Mouse (Mus musculus) spleen, postnatal 4 days (tissue): Measurements from ENCODE around the gene Bap1.
A peak's percentile ranks its signal among the peaks of the same experiment; 100 is the strongest.

ENCODE experiments used
- DNase-seq, 2 experiments: peaks; one replicate each; pipeline ENCODE4 v3.0.0; 2022; ENCODE audit warnings: low spot score in 2 of 2

The Bap1 gene

DNA sequence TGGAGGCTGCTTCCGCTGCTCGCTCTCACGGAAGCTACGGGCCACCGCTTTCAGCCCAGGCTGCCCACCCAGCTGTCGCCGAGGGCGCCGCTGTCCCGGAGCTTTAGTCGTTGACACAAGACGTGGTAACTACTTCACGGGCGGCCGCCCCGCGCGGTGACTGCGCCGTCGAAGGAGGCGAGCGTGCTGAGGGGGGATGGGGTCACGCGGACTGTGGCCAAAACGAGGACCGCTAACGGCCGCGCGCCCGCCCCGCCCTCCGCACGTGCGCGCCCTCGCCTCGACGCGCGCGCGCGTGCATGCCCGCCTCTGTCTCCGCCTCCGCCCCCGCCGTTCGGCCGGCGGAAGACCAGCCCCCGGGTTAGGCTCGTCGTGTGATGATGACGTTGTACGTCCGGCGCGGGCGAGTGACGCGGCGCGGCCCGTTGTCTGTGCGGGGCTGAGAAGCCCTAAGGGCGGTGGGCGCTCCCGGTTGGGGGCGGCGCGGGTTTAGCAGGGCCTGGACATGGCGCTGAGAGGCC is at the start of gene Bap1, which contains the start of gene Phf7:
TSS of gene Bap1 (plus strand) at position 367 of the 521 bp plus-strand sequence.
TSS of gene Phf7 (minus strand) at position 234 of the 521 bp plus-strand sequence.
- DNase-seq, result peak; percentile 95 to 98

DNA sequence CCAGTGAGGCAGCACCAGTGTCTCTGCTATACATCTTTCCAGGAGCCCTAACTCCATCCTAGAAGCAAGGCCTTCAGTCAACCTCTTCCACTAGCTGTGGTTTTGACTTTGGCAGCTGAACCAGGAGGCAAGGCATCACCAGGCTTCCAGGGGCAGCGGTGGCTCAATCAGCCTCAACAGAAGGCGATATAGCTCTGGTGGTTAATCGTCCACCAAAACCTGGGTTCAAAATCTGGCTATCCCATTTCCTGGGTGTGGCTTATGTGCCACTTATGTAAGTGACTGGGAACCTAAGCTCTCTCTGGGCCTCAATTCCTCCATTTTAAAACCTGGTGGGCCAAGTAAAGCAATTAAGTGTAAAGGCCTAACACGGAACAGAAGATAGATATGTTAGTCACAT is 46.4 kb upstream of the Bap1 start:
- no peak for DNase-seq

DNA sequence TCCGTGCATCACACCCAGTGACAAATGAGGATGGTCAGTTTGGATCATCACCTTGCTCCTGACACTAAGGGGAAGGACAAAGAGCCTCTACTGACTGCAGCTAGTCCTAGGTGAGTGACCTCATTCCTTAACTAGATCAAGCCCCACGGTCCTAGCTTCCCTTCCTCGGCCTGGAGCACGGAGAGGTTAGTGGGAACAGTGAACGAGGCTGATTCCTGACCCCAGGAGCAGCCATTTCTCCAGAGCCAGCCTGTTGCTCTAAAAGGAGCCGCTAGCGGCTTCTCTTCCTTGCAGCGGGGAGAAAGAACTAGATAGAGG is 46.0 kb upstream of the Bap1 start:
- DNase-seq, result no peak

DNA sequence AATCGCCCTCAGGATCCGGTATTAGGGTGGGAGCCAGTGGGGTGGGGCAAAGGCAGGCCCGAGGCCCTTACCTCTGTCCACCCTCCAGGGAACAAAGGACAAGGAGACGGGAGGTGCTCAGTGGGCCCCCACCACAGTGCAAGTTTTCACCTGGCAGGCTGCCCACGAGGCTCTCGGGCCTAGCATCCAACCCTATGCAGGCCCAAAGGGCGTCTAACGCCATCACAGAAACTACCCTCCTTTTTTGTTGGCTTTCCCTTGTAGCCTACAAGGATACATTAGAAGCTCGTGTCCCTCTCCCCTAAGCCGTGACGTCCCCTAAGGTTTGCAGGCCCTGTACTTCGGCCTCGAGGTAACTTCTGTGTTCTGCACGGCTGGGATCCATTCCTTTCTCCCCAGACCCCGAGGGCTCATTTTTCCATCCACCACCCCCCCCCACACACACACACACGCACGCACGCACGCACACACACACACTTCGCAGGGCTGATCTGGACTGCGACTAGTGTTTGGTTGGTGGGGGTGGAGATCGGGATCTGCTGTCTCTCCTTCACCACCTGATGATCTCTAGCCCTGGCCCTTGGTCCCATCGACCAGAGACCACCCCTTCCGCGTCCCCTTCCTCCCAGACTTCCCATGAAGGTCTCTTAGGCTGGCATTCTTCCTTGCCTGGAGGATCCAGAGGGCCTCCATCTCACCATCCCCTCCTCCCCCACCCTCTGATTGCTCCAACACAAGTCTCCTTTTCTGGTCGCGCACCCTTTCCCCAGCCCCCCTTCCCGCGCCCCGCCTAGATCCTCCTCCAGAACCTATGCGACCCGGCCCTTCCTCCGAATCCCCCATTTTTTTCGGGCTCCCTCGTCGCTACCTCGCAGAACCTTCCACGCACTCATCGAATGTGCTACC is 45.4 kb upstream of the Bap1 start:
- DNase-seq, result no peak

DNA sequence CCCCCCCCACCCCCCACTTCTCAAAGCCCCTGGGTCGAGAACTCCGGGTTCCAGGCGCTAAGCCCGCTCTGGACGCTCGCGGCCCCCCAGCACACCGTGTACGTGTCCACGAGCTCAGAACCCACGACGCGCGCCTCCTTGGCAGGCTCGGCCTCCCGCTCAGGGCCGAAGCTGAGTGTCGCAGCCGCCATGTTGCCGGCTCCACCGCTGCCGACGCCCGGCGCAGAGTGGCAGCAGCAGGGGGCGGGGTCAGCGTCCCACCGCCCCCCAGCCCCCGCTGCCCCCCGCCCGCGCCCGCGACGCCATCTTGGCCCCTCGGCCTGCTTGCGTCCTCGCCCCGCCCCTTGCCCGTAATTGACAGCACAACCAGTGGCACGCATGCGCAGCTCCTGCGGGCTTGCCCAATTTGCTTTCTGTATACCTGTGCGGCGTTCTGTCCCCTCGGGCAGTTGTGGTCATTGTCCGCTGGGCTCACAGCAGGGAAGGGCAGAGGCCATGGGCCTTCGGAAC is 44.7 kb upstream of the Bap1 start:
- DNase-seq, result peak; percentile 95 to 99

DNA sequence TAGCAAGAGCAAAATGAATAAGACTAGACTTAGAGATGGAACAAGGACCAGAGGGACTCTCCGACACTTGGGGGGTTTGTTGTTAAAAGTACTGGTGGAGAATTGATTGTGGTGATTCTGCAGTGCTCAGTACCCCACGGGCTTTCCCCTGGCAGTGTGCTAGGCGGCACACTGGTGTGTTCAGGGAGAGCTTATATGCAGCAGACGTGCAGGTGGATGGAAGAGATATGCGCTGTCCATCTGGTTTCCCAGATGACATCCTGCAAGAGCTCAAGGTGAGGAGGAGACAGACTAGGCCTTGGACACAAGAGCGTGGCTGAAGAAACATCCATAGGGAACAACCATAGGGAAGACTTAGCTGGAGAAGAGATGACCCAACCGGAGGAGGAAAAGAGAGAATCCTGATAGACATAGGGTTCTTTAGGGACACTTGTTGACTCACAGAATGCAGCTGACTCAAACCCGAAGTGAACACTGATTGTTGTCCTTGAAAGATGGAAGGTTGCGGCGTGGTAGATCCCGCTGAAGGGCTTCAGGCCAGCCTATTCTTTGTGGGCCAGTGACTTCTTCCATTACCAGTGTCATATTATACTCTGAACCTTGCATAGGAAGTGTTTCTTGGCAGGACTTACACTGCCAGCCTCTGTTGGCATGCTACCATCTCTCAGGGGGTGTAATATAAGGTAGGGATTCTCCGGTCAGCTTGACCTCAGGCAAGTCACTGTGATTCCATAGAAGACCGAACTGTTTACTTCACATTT is 44.0 kb upstream of the Bap1 start:
- no peak for DNase-seq

DNA sequence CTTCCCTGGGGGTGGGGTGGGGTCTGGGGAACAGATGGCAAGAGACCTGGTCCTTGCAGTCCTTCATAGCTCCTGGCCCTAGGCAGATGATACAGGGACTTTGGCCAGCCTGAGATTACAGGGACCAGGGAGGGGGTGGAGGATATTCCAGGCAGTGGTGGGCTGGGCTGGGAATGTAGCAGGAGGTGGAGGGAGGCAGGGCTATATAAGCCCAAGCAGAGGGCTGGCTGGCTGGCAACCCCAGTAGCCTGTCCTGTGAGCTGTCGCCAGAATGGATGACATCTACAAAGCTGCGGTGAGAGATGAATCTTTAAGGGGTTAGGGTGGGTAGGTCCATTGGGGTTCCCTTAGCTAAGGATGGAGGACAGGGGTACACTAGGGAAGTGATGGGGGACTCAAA is 43.2 kb upstream of the Bap1 start, which contains the start of gene Tnnc1:
TSS of gene Tnnc1 (plus strand) at position 229 of the 400 bp plus-strand sequence.
- DNase-seq, result no peak

DNA sequence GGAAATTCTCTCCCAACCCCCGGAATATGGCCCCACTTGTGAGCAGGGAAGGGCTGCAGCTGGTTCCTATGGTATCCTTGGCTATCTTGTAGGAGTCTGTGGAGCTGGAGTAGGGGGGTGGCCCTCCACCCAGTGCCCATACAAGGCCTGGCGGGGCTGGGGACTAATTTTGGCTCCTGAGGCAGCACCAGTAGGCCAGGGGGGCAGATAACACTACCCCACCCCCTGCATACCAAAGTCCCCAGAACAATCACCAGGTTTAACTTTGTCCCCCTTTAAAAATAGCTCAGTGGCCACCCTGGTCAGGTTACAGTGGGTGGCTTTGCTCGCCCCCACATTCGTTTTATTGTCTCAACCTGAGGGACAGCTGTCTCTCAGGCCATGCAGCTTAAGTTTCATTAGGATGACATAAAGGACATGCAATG is 42.1 kb upstream of the Bap1 start:
- no peak for DNase-seq

DNA sequence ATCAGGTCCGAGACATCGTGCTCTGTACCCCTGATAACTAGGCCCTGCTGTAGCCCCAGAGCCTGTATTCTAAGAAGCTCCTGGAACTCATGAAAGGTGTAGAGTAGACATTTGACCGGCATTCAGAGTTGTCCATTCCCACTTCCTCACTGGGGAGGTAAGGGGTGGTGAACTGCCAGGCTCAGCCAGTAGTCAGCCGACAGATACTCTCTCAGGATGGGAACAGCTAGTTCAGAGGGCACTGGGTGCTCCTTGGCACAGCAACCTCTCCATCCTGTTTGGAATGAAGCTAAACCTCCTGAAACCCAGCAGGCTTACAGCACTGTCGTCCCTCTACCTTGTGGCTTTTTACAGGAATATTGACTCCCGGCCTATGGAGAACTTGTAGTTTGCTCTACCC is 39.4 kb upstream of the Bap1 start:
- DNase-seq, result no peak

DNA sequence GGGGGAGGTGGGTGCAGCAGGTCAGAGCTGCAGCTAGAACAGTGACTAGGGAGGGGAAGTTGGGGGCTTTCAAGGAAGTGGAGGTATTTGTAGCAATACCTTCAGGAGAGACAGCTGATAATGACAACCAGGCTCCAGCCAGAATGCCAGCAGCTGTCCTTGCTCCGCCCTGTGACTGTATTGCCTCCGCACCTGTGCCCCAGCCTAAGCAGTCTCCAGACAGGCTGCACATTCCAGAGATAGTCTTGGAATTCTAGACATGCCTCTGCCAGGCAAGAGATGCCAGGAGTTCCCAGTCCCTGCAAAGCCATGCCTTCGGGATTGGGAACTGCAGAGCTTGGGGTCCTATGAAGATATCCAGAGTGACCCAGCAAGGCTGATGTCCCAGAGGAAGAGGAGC is 38.8 kb upstream of the Bap1 start:
- DNase-seq, result no peak

DNA sequence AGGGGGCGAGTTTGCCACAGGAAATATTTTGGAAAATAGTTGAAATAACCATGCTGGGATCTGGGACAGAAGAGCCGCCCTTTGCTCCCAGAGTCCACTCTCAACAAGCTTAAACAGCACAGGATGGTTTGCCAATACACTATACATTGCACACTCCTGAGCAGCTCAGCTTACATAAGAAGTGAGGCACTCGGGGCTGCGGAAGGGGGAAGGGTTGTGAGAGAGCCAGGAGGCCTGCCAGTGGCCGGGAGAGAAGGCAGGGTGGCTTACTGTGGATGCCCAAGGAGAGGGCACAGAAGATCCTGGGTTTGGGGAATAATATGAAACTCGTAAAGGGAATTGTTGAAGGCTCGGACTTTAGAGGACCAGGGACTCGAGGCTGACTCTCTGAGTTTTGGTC is 37.4 kb upstream of the Bap1 start:
- DNase-seq, result no peak

DNA sequence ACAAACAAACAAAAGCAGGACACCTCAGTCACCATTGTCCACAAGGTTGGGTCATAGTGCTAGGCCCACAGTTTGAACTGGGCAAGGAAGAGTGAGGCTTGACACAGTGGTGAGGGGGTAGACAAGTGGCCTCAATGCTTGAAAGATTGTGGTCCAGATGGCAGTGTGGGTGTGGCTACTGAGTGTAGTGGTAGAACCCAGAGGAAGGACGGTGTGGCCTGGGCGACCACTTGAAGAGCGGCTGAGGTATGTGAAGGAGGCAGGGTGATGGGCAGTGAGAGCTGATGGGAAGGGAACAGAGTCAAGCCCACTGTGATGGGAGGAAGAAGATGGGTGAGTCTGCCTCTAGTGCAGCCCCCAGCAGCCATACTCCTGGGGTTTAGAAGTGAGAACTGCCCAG is 36.6 kb upstream of the Bap1 start:
- no peak for DNase-seq

DNA sequence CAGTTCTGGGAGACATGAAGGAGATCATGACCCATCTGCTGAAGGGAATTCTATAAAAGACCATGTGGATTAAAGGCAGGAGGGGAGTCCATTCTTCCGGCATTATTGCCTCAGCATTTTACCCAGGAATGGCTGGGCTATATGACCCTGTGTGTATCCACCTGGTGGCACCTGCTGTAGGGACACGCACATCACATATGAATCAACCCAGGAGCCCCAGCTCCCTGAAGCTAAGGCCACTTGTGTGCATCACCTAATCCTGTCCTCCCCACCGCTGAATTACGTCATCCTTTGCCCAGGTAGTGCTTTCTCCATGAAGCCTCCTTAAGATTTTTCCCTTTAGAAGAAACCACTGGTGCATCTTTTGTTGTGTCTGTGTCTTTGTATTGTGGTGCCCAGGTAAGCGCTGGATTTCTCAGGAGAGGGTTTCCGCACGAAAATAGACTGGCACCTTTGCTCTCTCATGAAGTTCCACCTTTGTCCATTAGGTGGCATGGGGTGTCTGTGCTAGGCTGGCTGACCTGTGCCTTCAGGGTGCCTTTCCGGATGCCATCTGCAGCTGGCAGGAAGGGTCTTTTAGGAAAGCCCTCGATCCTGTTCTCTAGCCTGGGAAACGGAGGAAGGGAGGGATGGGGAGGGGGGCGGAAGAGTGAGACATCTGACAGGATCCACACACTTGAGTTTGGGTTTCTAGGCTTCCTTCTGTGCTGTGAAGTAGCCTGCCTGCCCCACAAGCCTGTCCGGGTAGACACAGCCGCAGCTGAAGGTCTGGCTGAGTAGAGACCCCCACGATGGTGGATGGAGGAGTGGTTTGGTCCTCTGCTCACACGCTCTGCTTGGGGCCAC is 35.9 kb upstream of the Bap1 start:
- DNase-seq, result peak; percentile 68 to 85

DNA sequence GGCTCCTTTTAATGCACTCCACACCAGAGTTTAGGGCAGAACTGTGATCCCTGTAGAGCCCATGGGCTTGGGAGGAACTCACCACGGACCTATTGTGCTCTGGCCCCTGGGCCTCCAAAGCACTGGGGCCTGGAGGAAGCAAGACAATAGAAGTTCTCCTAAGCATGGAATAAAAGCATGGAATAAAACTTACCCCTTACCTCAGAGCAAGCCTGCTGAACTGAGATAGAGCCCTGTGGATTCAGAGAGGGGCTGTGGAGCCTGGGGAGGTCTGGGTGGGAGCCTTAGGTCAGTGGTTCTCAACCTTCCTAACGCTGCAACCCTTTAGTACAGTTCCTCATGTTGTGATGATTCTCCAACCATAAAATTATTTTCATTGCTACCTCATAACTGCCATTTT is 34.4 kb upstream of the Bap1 start, which contains the start of gene Nisch:
TSS of gene Nisch (minus strand) at position 101 of the 400 bp plus-strand sequence.
- no peak for DNase-seq

DNA sequence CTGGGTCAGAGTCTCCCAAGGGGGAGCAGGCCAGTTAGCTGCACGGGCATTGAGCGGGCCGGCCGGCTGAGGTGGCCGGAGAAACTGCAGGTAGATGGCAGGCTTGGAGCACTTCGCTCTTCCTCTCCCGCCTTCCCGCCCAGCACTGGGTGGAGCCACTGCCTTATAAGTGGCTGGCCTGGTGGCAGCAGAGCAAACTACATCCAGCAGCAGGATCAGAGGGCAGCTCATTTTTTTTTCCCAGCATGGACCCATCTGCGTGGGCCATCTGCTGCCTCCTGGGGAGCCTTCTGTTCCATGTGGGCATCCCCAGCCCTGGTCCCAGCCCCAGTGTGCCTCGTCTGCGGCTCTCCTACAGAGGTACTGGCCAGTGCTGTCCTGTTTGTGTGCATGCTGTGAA is 33.6 kb upstream of the Bap1 start, which contains the start of gene Sema3g:
TSS of gene Sema3g (plus strand) at position 195 of the 400 bp plus-strand sequence.
- peak; percentile 62 to 80 for DNase-seq

DNA sequence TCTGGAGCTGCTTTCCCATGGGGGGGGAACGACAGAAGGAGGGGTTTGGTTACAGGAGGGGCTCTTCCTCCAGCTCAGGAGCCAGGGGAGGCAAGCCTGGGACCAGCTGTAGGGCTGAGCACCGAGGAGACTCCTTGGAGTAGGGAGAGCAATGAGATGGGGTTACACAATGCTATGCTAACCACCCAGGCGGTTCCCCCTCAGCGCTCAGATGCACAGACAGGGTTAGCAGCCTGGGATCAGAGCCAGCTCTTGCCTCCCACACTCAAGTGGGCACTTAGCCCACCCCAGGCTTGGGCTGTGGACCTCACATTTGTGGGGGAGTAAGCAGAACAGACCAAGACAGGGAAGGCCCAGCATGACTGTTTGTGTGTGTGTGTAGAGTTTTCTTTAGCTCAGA is 24.3 kb upstream of the Bap1 start:
- no peak for DNase-seq

DNA sequence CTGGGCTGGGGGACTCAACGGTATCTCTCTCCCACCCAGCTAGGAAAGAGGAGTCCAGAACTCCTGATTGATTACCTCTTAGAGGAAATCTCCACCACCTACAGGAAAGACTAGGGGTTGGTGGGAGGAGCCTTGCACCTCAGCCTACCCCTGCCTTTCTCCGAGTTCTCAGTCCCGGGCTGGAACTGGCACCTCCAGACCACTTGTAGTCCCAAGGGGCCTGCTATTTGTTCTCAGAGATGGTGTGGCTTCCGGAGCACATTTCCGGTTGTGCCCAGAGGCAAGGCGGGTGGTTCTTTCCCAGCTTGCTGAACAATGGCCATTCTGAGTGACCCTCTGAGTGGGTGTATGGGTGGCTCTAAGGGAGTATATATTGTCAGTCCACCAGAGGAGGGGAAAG is 23.0 kb upstream of the Bap1 start:
- DNase-seq, result no peak

DNA sequence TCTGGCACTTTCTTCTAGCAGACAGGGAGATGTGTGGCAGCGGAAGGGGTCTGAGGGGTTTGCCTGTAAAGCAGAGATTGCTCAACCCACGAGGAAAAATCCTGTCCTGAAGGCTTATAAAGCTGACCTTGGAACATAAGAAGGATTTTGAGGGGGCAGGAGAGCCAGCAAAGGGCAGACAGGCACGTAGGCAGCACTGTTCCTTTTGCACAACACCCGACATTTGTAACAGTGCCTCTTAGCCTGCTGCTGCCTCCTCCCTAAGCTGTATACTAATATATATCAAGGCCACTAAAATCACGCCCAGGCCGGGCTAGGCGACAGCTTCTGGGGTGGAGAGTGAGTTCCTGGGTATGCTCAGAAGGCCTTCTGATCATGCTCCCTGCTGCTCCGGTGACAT is 20.8 kb upstream of the Bap1 start:
- DNase-seq, result no peak

DNA sequence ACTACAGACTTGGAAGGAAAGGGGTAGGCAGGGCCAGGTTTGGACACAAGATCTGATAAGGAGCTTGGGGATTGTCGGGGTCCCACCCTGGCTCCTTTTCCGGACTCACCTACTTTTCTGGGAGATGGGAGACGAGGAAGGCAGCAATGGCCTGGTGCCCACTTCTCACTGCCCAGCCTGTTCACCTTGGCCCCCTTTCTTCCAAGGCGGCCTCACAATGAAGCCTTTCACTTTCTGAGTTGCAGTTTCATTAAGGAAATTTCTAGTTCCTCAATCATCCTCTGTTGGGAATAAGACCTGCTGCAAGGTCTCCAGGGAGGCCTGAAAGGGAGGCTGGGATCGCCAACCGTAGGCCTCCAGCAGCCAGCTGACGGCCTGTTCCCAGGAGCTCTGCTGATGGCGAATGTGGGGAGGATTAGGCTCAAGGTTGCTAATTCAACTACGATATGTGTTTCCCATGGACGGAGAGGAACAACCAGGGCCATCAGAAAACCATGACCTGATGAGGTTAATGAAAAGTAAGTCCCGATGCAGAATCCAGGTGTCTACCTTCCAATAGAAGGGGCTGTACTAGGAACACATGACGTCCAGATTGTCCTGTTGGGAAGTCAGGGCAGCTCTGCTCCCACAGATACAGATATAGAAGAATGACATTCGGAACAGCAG is 18.7 kb upstream of the Bap1 start:
- DNase-seq, result no peak

DNA sequence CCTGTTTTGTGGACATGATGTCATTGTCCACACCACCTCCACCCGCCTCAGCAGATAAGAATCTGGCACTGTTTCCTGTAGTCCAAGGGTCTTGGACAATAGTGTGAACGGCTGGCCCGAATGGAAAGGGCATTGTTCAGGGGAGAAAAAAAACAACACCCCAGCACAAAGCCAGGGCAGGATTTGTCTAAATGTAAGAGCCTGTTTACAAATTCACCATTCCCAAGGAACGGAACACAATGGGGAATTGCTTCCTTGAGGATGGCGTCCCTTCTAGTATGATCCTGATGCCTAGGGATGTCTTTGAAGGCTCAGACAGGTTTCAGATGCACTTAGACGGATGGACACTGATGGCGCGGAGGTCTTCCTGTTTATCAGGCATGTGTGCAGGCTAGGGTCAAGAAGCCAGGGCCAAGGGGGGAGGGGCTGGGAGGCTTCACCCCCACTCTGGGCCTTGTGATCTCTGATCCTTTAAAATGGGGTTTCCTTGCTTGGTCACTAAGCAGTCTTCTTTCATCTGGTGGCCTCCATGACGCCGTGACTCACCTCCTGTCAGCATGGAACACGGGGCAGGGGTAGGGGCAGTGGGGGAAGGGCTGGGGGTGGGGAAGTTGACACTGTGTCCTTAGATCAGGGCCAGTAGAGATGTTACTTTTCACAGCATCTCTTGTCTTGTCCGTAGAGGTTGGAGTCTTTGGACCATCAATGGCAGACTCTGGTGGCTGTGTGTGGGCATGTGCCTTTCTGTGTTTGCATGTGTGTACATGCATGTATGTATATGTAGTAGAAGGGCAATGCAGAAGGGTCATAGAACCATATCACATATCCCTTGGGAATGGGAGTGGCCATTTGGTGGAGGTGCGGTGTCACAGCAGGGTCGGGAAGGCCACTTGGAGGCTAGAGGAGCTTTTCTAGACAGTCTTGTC is 17.9 kb upstream of the Bap1 start:
- no peak for DNase-seq
